Mouse (Mus musculus): ENCODE measurements around the gene Ptprf. TPM values are rescaled to one million over a fixed set of nuclear protein-coding genes. Genes with fewer than 3 reads are reported as not detected.

The Ptprf gene
- polyA plus RNA-seq, 2 experiments: 71.9 to 85.0 TPM

DNA sequence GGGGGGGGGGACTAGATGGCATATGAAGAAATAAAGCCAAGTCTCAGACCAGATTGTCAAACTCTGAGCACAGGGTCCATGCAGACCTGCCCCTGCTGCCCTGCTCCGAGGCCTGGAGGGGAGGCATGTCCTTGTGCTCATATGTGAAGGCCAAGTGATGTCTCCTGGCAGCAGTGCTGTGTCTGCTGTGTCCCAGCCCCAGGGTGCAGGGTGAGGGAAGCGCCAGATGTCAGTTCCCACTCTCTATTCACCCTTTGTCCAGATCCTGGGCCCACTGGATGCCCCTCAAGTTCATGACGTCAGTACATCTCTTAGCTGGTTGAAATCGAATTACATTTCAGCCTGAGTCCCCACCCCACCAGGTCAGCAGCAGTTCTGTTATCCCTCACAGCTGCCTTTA, 3.6 kb upstream of the Ptprf start:
- peaks cover 12% of the 10 kb centered on the region; the same call in 1 of the 2 replicates for H3K4me1 ChIP-seq (ENCODE audit: control insufficient read depth, insufficient read depth, low read length)
- no peak overlapping the region for H3K9ac ChIP-seq (ENCODE audit: low read depth, low read length, severe bottlenecking)
- DNase-seq (ENCODE audit: low spot score) (no peak), ATAC-seq (ENCODE audit: low FRiP score, low read depth) (no peak)
- H3K9me3 ChIP-seq (ENCODE audit: control insufficient read depth, low read length): no peaks in the 10 kb centered on the region
- no peak overlapping the region for H3K4me2 ChIP-seq (replicated peaks; ENCODE audit: low read depth, low read length, severe bottlenecking)
- H3K36me3 ChIP-seq (ENCODE audit: control insufficient read depth, insufficient read depth, low read length): no peaks in the 10 kb centered on the region
- H3K27ac ChIP-seq (replicated peaks; ENCODE audit: low read depth, low read length): no peak overlapping the region
- H3K27me3 ChIP-seq (ENCODE audit: control insufficient read depth, insufficient read depth, low read length): no peaks in the 10 kb centered on the region
- TF ChIP-seq POLR2A (IDR thresholded peaks at IDR 0.05; ENCODE audit: borderline replicate concordance, extremely low read depth, insufficient read depth, insufficient read length): no peak
- H3K4me3 ChIP-seq (replicated peaks; ENCODE audit: low read length): no peak overlapping the region
- 68% methylated on average over 4 of the region's 4 CpGs for WGBS

DNA sequence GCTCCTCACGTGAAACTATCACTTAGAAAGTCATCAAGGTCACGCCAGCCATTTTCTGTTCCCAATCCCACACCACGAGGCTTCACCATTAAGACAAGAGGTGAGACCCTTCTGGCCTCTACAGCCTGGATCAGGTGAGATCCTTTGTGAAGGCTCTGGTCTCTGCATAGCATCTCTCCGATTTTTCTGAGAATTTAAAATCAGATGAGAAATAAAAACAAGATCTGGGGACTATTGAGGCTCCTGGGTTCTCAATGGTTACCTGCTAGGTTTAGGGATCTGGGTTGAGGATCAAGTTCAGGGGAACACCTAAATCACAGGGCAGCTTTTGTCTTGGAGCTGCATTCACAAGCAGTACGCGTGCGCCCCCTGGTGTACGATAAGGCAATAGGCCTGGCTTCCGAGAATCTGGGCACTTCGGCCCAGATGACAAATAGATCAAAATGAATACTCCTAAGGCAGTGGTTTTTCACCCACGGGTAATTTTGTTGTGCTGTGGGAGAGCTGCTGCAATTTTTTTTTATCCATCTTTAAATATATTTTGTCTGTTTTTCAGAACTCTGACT, 1.6 kb upstream of the Ptprf start:
- DNase-seq (ENCODE audit: low spot score): peak; percentile 79
- 11% methylated on average over 11 of the region's 11 CpGs for WGBS

DNA sequence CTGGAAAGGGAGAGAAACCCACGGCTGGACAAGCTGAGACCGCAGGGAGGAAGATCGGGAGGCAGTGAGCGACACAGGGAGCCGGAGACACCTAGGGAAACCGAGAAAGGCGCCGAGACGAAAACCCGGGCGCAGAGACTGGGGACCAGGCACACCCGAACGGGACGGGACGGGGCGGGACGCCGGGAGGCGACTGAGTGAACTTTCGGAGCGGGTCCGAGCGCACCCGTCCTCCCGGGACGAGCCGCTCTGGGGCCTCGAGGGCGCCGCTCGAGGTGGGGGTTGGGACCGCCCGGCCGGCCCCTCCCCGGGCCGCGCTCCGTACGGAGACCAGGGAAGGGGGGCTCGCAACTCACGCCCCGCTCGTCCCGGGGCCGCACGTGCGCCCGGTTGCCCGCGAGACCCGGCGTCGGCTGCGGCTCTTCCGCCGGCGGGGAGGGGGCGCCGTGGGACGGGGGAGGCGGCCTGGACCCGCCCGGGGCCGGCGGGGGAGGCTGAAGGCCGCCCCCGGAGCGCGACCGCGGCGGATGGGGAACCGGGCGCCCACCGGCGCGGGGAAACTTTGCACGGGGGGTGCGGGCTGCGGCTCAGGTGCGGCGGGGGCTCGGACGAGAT, 682 bp downstream of the Ptprf start:
- H3K4me2 ChIP-seq (replicated peaks; ENCODE audit: low read depth, low read length, severe bottlenecking): peak overlapping the region; percentile 73
- no peaks in the 10 kb centered on the region for H3K9me3 ChIP-seq (ENCODE audit: control insufficient read depth, low read length)
- peak overlapping the region; percentile 93 for H3K9ac ChIP-seq (ENCODE audit: low read depth, low read length, severe bottlenecking)
- no peaks in the 10 kb centered on the region for H3K27me3 ChIP-seq (ENCODE audit: control insufficient read depth, insufficient read depth, low read length)
- ATAC-seq (ENCODE audit: low FRiP score, low read depth) (peak; percentile 14; the same call in 1 of the 2 replicates), DNase-seq (ENCODE audit: low spot score) (no peak)
- no peak for TF ChIP-seq POLR2A (IDR thresholded peaks at IDR 0.05; ENCODE audit: borderline replicate concordance, extremely low read depth, insufficient read depth, insufficient read length)
- peak overlapping the region; percentile 88 for H3K27ac ChIP-seq (replicated peaks; ENCODE audit: low read depth, low read length)
- H3K4me1 ChIP-seq (ENCODE audit: control insufficient read depth, insufficient read depth, low read length): peaks cover 20% of the 10 kb centered on the region
- peaks cover 10% of the 10 kb centered on the region for H3K36me3 ChIP-seq (ENCODE audit: control insufficient read depth, insufficient read depth, low read length)
- H3K4me3 ChIP-seq (replicated peaks; ENCODE audit: low read length): peak overlapping the region; percentile 86
- WGBS: 2% methylated on average over 29 of the region's 84 CpGs

More for the DNA sequence above, 1.6 kb upstream of the Ptprf start:
- H3K4me3 ChIP-seq (replicated peaks; ENCODE audit: low read length): no peak overlapping the region
- TF ChIP-seq POLR2A (IDR thresholded peaks at IDR 0.05; ENCODE audit: borderline replicate concordance, extremely low read depth, insufficient read depth, insufficient read length): no peak
- no peaks in the 10 kb centered on the region for H3K36me3 ChIP-seq (ENCODE audit: control insufficient read depth, insufficient read depth, low read length)
- no peak overlapping the region for H3K4me2 ChIP-seq (replicated peaks; ENCODE audit: low read depth, low read length, severe bottlenecking)
- no peaks in the 10 kb centered on the region for H3K9me3 ChIP-seq (ENCODE audit: control insufficient read depth, low read length)
- H3K4me1 ChIP-seq (ENCODE audit: control insufficient read depth, insufficient read depth, low read length): peaks cover 25% of the 10 kb centered on the region
- ATAC-seq (ENCODE audit: low FRiP score, low read depth): peak; percentile 27; the same call in 1 of the 2 replicates
- no peaks in the 10 kb centered on the region for H3K27me3 ChIP-seq (ENCODE audit: control insufficient read depth, insufficient read depth, low read length)
- H3K9ac ChIP-seq (ENCODE audit: low read depth, low read length, severe bottlenecking): no peak overlapping the region
- no peak overlapping the region for H3K27ac ChIP-seq (replicated peaks; ENCODE audit: low read depth, low read length)

GRCm38 (mm10) chr4:118289960-118290415, 1.2 kb downstream of the Ptprf start:
- DNase-seq (ENCODE audit: low spot score): peak; percentile 49
- H3K27ac ChIP-seq (replicated peaks; ENCODE audit: low read depth, low read length): peak overlapping the region; percentile 88
- no peaks in the 10 kb centered on the region for H3K27me3 ChIP-seq (ENCODE audit: control insufficient read depth, insufficient read depth, low read length)
- H3K9me3 ChIP-seq (ENCODE audit: control insufficient read depth, low read length): no peaks in the 10 kb centered on the region
- H3K9ac ChIP-seq (ENCODE audit: low read depth, low read length, severe bottlenecking): peak overlapping the region; percentile 93
- 1% methylated on average over 12 of the region's 12 CpGs for WGBS
- peaks cover 14% of the 10 kb centered on the region for H3K36me3 ChIP-seq (ENCODE audit: control insufficient read depth, insufficient read depth, low read length)
- ATAC-seq (ENCODE audit: low FRiP score, low read depth): 0 out of 2 replicates have a peak, but pooled peaks have one; percentile 7
- H3K4me3 ChIP-seq (replicated peaks; ENCODE audit: low read length): peak overlapping the region; percentile 86
- TF ChIP-seq POLR2A (IDR thresholded peaks at IDR 0.05; ENCODE audit: borderline replicate concordance, extremely low read depth, insufficient read depth, insufficient read length): no peak
- H3K4me2 ChIP-seq (replicated peaks; ENCODE audit: low read depth, low read length, severe bottlenecking): peak overlapping the region; percentile 73
- H3K4me1 ChIP-seq (ENCODE audit: control insufficient read depth, insufficient read depth, low read length): peaks cover 20% of the 10 kb centered on the region

- H3K4me2 ChIP-seq (replicated peaks; ENCODE audit: low read depth, low read length, severe bottlenecking): peak overlapping the region; percentile 73
- no peaks in the 10 kb centered on the region for H3K27me3 ChIP-seq (ENCODE audit: control insufficient read depth, insufficient read depth, low read length)
- peaks cover 19% of the 10 kb centered on the region for H3K36me3 ChIP-seq (ENCODE audit: control insufficient read depth, insufficient read depth, low read length)
- H3K9ac ChIP-seq (ENCODE audit: low read depth, low read length, severe bottlenecking): peak overlapping the region; percentile 93; the same call in 1 of the 2 replicates
- peaks cover 20% of the 10 kb centered on the region for H3K4me1 ChIP-seq (ENCODE audit: control insufficient read depth, insufficient read depth, low read length)
- DNase-seq (ENCODE audit: low spot score): no peak
- peak overlapping the region; percentile 88; the same call in 1 of the 2 replicates for H3K27ac ChIP-seq (replicated peaks; ENCODE audit: low read depth, low read length)
- TF ChIP-seq POLR2A (IDR thresholded peaks at IDR 0.05; ENCODE audit: borderline replicate concordance, extremely low read depth, insufficient read depth, insufficient read length): no peak
- H3K9me3 ChIP-seq (ENCODE audit: control insufficient read depth, low read length): no peaks in the 10 kb centered on the region
- H3K4me3 ChIP-seq (replicated peaks; ENCODE audit: low read length): peak overlapping the region; percentile 86
- WGBS: 30% methylated on average over 5 of the region's 5 CpGs
- no peak for ATAC-seq (ENCODE audit: low FRiP score, low read depth)
Measured at GRCm38 (mm10) chr4:118289266-118289665, 1.9 kb downstream of the Ptprf start.
